Mouse (Mus musculus): ENCODE results near the gene Btd. TPM values are rescaled to one million over a fixed set of nuclear protein-coding genes. Genes with fewer than 3 reads are reported as not detected.

Gene Btd
- polyA plus RNA-seq, 1 experiment: 26.5 TPM

DNA sequence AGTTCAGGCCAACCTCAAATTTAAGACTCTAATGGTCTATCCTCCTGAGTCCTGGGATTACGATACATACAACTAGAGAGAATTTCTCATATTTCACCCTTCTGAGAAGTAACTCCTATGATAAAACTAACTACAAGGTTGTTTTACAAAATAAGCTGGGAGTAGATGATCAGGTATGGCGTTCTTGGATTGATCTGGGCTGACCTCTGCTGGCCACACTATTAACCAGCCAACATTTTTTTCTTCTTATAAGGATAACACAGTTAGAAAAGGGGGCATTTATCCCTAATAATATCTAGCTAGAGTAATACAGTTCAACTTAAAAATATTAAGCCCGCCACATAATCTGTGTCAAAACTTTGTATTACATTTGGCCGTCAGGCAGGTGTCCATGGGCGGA, 35.9 kb upstream of the Btd start:
- peaks cover 1% of the 10 kb centered on the region; the same call in 1 of the 2 replicates for H3K36me3 ChIP-seq (ENCODE audit: control insufficient read depth, insufficient read depth, low read length)
- H3K4me3 ChIP-seq (ENCODE audit: low read depth, low read length): no peak overlapping the region
- TF ChIP-seq POLR2A (IDR thresholded peaks at IDR 0.05; ENCODE audit: low read depth, low read length): no peak
- TF ChIP-seq CTCF (IDR thresholded peaks at IDR 0.05; ENCODE audit: extremely low read depth, insufficient read length, insufficient replicate concordance, low read depth, low read length): no peak
- H3K4me1 ChIP-seq (ENCODE audit: control insufficient read depth, insufficient read depth, insufficient read length, low read length): no peaks in the 10 kb centered on the region
- H3K27me3 ChIP-seq (ENCODE audit: control insufficient read depth, insufficient read depth, low read length): no peaks in the 10 kb centered on the region
- 68% methylated on average over 5 of the region's 5 CpGs for WGBS
- H3K27ac ChIP-seq (ENCODE audit: insufficient read depth, low read depth, low read length): no peak overlapping the region

- Histone ChIP-seq H3K27ac (ENCODE audit: insufficient read depth, low read depth, low read length) (no peak overlapping the region), H3K4me1 (ENCODE audit: control insufficient read depth, insufficient read depth, insufficient read length, low read length) (no peaks in the 10 kb centered on the region), H3K36me3 (ENCODE audit: control insufficient read depth, insufficient read depth, low read length) (peaks cover 1% of the 10 kb centered on the region; the same call in 1 of the 2 replicates), H3K27me3 (ENCODE audit: control insufficient read depth, insufficient read depth, low read length) (no peaks in the 10 kb centered on the region), H3K4me3 (ENCODE audit: low read depth, low read length) (no peak overlapping the region)
- peak; percentile 33; the same call in 1 of the 2 replicates for TF ChIP-seq CTCF (IDR thresholded peaks at IDR 0.05; ENCODE audit: extremely low read depth, insufficient read length, insufficient replicate concordance, low read depth, low read length)
- TF ChIP-seq POLR2A (IDR thresholded peaks at IDR 0.05; ENCODE audit: low read depth, low read length): no peak
- 67% methylated on average over 6 of the region's 6 CpGs for WGBS
Measured at GRCm38 (mm10) chr14:31605514-31605913, 35.3 kb upstream of the Btd start.

DNA sequence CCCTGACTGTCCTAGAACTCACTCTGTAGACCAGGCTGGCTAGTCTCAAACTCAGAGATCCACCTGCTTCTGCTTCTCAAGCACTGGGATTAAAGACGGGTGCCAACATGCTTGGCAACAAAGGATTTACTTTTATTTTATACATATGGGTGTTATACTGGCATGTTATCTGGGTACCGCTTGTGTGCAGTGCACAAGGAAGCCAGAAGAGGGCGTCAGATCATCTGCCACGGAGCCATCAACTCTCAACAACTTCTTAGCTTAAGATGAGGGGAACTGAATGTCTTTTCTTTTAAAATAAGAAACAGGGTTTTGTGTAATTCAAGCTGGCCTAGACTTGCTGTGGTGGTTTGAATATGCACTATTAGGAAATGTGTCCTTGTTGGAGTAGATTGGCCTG, 28.8 kb upstream of the Btd start:
- Histone ChIP-seq H3K4me1 (ENCODE audit: control insufficient read depth, insufficient read depth, insufficient read length, low read length) (no peaks in the 10 kb centered on the region), H3K27me3 (ENCODE audit: control insufficient read depth, insufficient read depth, low read length) (no peaks in the 10 kb centered on the region), H3K27ac (ENCODE audit: insufficient read depth, low read depth, low read length) (no peak overlapping the region), H3K36me3 (ENCODE audit: control insufficient read depth, insufficient read depth, low read length) (peaks cover 3% of the 10 kb centered on the region; the same call in 1 of the 2 replicates), H3K4me3 (ENCODE audit: low read depth, low read length) (no peak overlapping the region)
- TF ChIP-seq POLR2A (IDR thresholded peaks at IDR 0.05; ENCODE audit: low read depth, low read length) (no peak), CTCF (IDR thresholded peaks at IDR 0.05; ENCODE audit: extremely low read depth, insufficient read length, insufficient replicate concordance, low read depth, low read length) (no peak)
- 72% methylated on average over 4 of the region's 4 CpGs for WGBS

DNA sequence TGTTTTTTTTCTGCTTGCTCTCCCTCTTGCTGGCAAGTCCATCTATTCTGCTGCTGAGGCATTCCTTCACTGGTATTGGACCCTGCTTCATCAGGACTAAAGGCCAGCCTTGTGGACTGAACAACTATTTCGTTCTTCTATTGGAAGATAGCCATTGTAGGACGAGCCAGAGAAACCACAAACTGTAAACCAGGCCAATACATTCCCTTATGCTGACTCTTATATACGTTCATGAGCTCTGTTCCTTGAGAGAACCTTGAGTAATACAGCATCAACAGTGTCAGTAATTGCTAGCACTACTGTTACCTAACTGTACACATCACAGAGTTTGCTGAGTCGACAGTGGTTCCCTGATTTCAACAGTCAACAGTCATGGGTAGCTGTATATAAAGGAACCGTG, 27.2 kb upstream of the Btd start:
- Histone ChIP-seq H3K36me3 (ENCODE audit: control insufficient read depth, insufficient read depth, low read length) (peaks cover 2% of the 10 kb centered on the region; the same call in 1 of the 2 replicates), H3K27me3 (ENCODE audit: control insufficient read depth, insufficient read depth, low read length) (no peaks in the 10 kb centered on the region), H3K4me1 (ENCODE audit: control insufficient read depth, insufficient read depth, insufficient read length, low read length) (no peaks in the 10 kb centered on the region), H3K27ac (ENCODE audit: insufficient read depth, low read depth, low read length) (no peak overlapping the region), H3K4me3 (ENCODE audit: low read depth, low read length) (no peak overlapping the region)
- TF ChIP-seq POLR2A (IDR thresholded peaks at IDR 0.05; ENCODE audit: low read depth, low read length) (no peak), CTCF (IDR thresholded peaks at IDR 0.05; ENCODE audit: extremely low read depth, insufficient read length, insufficient replicate concordance, low read depth, low read length) (no peak)
- 81% methylated on average over 5 of the region's 5 CpGs for WGBS

- Histone ChIP-seq H3K4me1 (ENCODE audit: control insufficient read depth, insufficient read depth, insufficient read length, low read length) (no peaks in the 10 kb centered on the region), H3K4me3 (ENCODE audit: low read depth, low read length) (no peak overlapping the region), H3K27ac (ENCODE audit: insufficient read depth, low read depth, low read length) (no peak overlapping the region), H3K27me3 (ENCODE audit: control insufficient read depth, insufficient read depth, low read length) (no peaks in the 10 kb centered on the region), H3K36me3 (ENCODE audit: control insufficient read depth, insufficient read depth, low read length) (peaks cover 2% of the 10 kb centered on the region; the same call in 1 of the 2 replicates)
- TF ChIP-seq CTCF (IDR thresholded peaks at IDR 0.05; ENCODE audit: extremely low read depth, insufficient read length, insufficient replicate concordance, low read depth, low read length) (no peak), POLR2A (IDR thresholded peaks at IDR 0.05; ENCODE audit: low read depth, low read length) (no peak)
- WGBS: 91% methylated on average over 9 of the region's 9 CpGs
Measured at GRCm38 (mm10) chr14:31617204-31617603, 23.6 kb upstream of the Btd start.

DNA sequence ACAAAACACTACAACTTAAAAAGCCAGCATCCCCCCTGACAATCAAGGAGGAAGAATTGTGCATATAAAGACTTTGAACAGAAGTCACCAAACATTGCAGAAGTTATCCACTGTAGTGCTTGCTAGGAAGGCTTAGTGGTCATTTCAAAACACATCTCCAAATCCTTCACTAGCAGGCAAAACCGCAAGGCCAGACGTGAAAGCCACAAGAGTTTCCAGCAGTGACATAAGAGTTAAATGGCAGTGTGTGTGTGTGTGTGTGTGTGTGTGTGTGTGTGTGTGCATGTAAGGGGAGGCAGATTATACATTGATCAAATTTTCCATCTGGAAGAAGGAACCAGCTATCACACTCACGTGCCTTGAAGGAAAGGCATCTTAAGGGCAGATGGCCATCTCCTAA, 22.8 kb upstream of the Btd start:
- Histone ChIP-seq H3K27ac (ENCODE audit: insufficient read depth, low read depth, low read length) (no peak overlapping the region), H3K36me3 (ENCODE audit: control insufficient read depth, insufficient read depth, low read length) (peaks cover 2% of the 10 kb centered on the region; the same call in 1 of the 2 replicates), H3K27me3 (ENCODE audit: control insufficient read depth, insufficient read depth, low read length) (no peaks in the 10 kb centered on the region), H3K4me1 (ENCODE audit: control insufficient read depth, insufficient read depth, insufficient read length, low read length) (no peaks in the 10 kb centered on the region), H3K4me3 (ENCODE audit: low read depth, low read length) (no peak overlapping the region)
- no peak for TF ChIP-seq CTCF (IDR thresholded peaks at IDR 0.05; ENCODE audit: extremely low read depth, insufficient read length, insufficient replicate concordance, low read depth, low read length)
- TF ChIP-seq POLR2A (IDR thresholded peaks at IDR 0.05; ENCODE audit: low read depth, low read length): no peak
- 86% methylated on average over 3 of the region's 3 CpGs for WGBS

- Histone ChIP-seq H3K4me3 (ENCODE audit: low read depth, low read length) (no peak overlapping the region), H3K27me3 (ENCODE audit: control insufficient read depth, insufficient read depth, low read length) (no peaks in the 10 kb centered on the region), H3K36me3 (ENCODE audit: control insufficient read depth, insufficient read depth, low read length) (no peaks in the 10 kb centered on the region; the same call in 1 of the 2 replicates), H3K27ac (ENCODE audit: insufficient read depth, low read depth, low read length) (no peak overlapping the region), H3K4me1 (ENCODE audit: control insufficient read depth, insufficient read depth, insufficient read length, low read length) (no peaks in the 10 kb centered on the region)
- 83% methylated on average over 9 of the region's 9 CpGs for WGBS
- no peak for TF ChIP-seq CTCF (IDR thresholded peaks at IDR 0.05; ENCODE audit: extremely low read depth, insufficient read length, insufficient replicate concordance, low read depth, low read length)
- TF ChIP-seq POLR2A (IDR thresholded peaks at IDR 0.05; ENCODE audit: low read depth, low read length): no peak
Measured at GRCm38 (mm10) chr14:31620591-31621223, 20.1 kb upstream of the Btd start.
